Mouse (Mus musculus) ES-Bruce4 (cell line): ENCODE measurements around the gene Cep295nl. TPM values are rescaled to one million over a fixed set of nuclear protein-coding genes. Genes with fewer than 3 reads are reported as not detected.

Source experiments
- H3K27ac ChIP-seq: 2 replicates; pipeline ENCODE4 v1.5.1; 2012; ENCODE audit warnings: low read length, inconsistent platforms; ENCODE audit not compliant: insufficient read depth
- H3K27me3 ChIP-seq: 2 replicates; pipeline ENCODE4 v1.6.1; 2012; ENCODE audit warnings: mild to moderate bottlenecking, low read length, inconsistent platforms; ENCODE audit not compliant: control insufficient read depth, poor library complexity, insufficient read depth, severe bottlenecking
- H3K36me3 ChIP-seq: 2 replicates; pipeline ENCODE4 v1.6.1; 2012; ENCODE audit warnings: inconsistent platforms, mild to moderate bottlenecking, low read length, moderate library complexity; ENCODE audit not compliant: control insufficient read depth, poor library complexity, insufficient read depth, severe bottlenecking
- H3K4me1 ChIP-seq: one replicate; pipeline ENCODE4 v1.8.1; 2011; ENCODE audit warnings: low read length; ENCODE audit not compliant: control insufficient read depth, insufficient read depth
- H3K4me3 ChIP-seq: 2 replicates; pipeline ENCODE4 v1.5.1; 2011; ENCODE audit warnings: low read depth, mild to moderate bottlenecking, low read length
- H3K9ac ChIP-seq: 2 replicates; pipeline ENCODE4 v1.6.1; 2012; ENCODE audit warnings: low read depth, mild to moderate bottlenecking, inconsistent platforms; ENCODE audit not compliant: poor library complexity, severe bottlenecking
- H3K9me3 ChIP-seq: replicated peaks from 2 replicates; pipeline ENCODE4 v1.6.1; 2012; ENCODE audit warnings: mild to moderate bottlenecking, low read length, inconsistent platforms; ENCODE audit not compliant: control insufficient read depth, poor library complexity, insufficient read depth, severe bottlenecking
- CTCF ChIP-seq: IDR thresholded peaks from one replicate; pipeline ENCODE4 v1.8.1; 2011; ENCODE audit warnings: low read depth, low read length
- EP300 ChIP-seq: IDR thresholded peaks from 2 replicates; pipeline ENCODE4 v1.6.1; 2011; ENCODE audit warnings: low read depth, low read length; ENCODE audit not compliant: insufficient read depth
- POLR2A ChIP-seq: IDR thresholded peaks from one replicate; pipeline ENCODE4 v1.8.1; 2011; ENCODE audit warnings: low read length; ENCODE audit not compliant: insufficient read depth
- polyA plus RNA-seq: library from polyadenylated mRNA; stranded (reverse); fragments of >200 nt; gene quantifications from 2 replicates; pipeline ENCODE4 v1.2.4, GENCODE M21; 2011; ENCODE audit warnings: low read depth; ENCODE audit not compliant: missing spikeins, insufficient read depth, insufficient read length

Cep295nl gene
- polyA plus RNA-seq, 1 experiment: 0.64 TPM

DNA sequence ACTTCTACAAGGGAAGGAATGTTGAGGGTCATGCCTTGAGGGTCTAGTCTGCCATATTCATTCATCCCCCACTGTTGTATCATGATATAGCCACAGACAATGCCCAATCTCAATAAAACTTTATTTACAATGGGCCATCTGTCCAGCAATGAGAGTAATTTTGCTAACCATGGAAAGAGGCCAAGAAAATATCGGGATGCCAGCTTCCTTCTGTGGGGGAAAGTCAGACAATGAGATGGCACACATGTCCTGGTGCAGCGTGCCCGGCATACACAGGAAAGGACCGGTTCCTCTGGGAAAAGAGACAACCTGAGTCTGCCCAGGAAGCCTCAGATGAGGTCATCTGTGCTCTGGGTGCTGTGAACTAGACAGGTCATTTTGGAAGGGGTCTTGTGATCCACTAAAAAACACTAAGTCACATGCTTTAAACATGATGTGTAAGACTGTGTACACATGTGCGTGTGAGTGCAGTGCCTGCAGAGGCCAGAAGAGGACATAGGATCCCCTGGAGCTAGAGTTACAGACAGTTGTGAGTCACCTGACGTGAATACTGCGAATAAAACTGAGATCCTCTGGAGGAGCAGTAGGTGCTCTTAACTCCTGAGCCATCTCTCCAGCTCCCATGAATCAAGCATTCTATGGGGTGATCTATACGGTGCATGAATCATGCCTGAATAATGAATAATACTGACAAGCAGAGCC lies 4.2 kb upstream of the Cep295nl start:
- no peak overlapping the region for H3K4me3 ChIP-seq
- no peaks in the 10 kb centered on the region for H3K36me3 ChIP-seq
- no peaks in the 10 kb centered on the region for H3K27me3 ChIP-seq
- H3K9me3 ChIP-seq: no peaks in the 10 kb centered on the region
- no peak overlapping the region for H3K9ac ChIP-seq
- no peak overlapping the region for H3K27ac ChIP-seq
- H3K4me1 ChIP-seq: peaks cover 11% of the 10 kb centered on the region
- TF ChIP-seq POLR2A (no peak), CTCF (no peak), EP300 (no peak)

DNA sequence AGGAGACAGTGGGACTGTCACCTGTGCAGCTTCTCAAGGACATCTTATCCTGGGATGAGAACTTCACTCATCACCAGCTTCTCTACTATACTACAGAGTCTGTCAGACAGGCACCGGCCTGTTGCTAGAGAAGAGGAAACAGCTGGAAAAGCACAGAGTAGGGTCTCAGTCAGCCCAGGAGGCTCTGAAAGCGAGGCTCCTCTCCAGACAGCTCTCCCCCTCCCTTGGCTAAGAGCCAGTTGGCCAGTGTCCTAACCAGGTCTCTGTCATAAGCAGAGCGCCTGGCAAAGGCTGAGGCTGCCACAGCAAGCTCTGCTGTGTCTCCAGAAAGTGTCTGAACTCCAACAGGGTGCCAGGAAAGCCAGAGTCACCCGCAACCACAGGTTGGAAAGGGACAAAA lies 3.4 kb upstream of the Cep295nl start:
- no peaks in the 10 kb centered on the region for H3K27me3 ChIP-seq
- H3K9me3 ChIP-seq: no peaks in the 10 kb centered on the region
- H3K36me3 ChIP-seq: no peaks in the 10 kb centered on the region
- H3K4me1 ChIP-seq: peaks cover 11% of the 10 kb centered on the region
- no peak for TF ChIP-seq CTCF
- H3K4me3 ChIP-seq: no peak overlapping the region
- H3K27ac ChIP-seq: no peak overlapping the region
- no peak overlapping the region for H3K9ac ChIP-seq

DNA sequence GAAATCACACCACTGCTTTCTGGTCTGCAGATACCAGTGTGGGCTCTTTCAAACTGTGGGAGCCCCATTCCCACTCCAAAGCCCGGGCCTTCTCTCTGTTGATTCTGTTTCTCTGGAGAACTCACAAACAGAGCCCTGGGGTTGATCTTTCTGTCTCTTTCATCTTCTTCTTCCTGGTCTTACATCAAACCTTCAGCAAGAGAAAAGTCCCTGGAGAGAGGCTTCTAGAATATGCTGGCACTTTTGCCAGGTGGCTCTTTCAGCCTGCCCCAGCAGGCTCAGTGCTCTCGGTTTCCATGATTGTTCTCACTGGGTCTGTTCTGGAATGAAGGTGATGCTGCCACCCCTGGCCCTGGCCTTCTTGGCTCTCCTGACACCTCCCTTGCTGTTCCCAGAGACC lies 1.3 kb upstream of the Cep295nl start:
- H3K4me3 ChIP-seq: no peak overlapping the region
- H3K36me3 ChIP-seq: no peaks in the 10 kb centered on the region
- H3K9ac ChIP-seq: no peak overlapping the region
- TF ChIP-seq CTCF (no peak), POLR2A (no peak), EP300 (no peak)
- H3K27ac ChIP-seq: no peak overlapping the region
- H3K9me3 ChIP-seq: no peaks in the 10 kb centered on the region
- H3K27me3 ChIP-seq: no peaks in the 10 kb centered on the region
- H3K4me1 ChIP-seq: peaks cover 7% of the 10 kb centered on the region

DNA sequence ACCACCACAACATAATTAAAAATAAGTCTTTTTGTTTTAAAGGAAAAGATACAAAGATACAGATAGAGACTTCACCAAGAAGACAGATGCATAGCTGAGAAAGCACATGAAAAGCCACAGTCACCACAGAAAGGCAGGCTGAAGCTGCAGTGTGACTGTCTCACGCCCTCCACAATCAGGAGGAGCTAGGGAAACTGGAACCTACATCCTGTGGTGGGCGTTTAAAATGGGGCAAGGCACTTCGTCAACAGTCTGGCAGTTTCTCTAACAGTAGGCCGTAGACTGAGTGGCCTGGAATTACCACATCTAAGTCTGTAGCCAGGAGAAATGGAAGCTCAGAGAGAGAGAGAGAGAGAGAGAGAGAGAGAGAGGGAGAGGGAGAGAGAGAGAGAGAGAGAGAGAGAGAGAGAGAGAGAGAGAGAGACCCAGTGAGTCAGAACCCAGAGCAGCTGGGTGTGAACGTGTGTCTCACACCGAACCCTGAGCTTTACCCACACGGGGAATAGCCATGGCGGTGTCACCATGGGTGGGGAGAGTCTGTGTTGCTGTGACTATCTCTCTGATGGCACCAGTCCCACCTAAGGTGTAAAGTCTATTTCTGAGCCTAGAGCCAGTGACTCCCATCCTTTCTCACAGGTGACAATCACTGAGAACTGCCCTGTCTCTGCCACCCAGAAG lies 4.7 kb downstream of the Cep295nl start:
- H3K4me1 ChIP-seq: peaks cover 6% of the 10 kb centered on the region
- H3K4me3 ChIP-seq: no peak overlapping the region
- H3K27ac ChIP-seq: no peak overlapping the region
- no peak overlapping the region for H3K9ac ChIP-seq
- H3K36me3 ChIP-seq: no peaks in the 10 kb centered on the region
- H3K27me3 ChIP-seq: no peaks in the 10 kb centered on the region
- TF ChIP-seq EP300 (no peak), POLR2A (no peak), CTCF (no peak)
- H3K9me3 ChIP-seq: no peaks in the 10 kb centered on the region

DNA sequence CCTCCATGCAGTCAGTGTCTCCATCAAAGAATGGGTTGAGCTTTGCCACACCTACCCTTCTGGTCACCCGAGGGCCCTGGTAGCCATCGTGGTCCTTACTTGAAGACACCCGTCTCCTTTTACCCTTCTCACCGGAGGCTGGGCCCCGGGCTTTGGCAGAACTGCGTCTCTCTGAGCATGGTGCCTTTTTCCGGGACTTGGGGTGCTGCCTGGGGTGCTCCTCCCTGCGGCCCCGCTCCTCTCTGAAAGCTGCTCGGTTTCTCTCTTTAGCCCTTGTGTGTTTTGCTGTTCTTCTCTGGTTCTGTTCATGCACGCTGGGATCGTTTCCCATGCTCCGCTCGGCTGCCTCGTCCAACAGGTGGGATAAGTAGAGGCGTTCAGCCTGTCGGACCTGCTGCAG lies 8.9 kb downstream of the Cep295nl start:
- H3K9ac ChIP-seq: no peak overlapping the region

DNA sequence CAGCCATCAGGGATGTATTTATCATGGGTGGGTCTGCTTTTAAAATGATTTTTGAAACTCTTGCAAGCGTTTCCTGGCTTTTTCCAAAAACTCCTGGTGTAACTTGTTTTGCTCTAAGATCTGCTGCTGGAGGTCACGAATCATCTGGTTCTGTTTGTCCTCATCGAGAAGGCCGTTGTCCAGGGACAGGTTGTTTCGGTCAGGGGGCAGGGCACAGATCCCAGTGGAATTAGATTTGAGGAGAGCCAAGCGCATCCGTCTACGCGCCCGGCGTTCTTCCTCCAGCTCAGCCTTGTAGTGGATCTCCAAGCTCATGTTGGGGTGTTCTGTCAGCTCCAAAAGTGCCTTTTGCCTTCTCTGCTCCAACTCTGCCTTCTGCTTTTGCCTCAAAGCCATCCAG lies 9.9 kb downstream of the Cep295nl start:
- Histone ChIP-seq H3K4me1 (no peaks in the 10 kb centered on the region), H3K4me3 (no peak overlapping the region), H3K9ac (no peak overlapping the region), H3K27me3 (no peaks in the 10 kb centered on the region), H3K27ac (no peak overlapping the region), H3K36me3 (no peaks in the 10 kb centered on the region), H3K9me3 (no peaks in the 10 kb centered on the region)
- TF ChIP-seq EP300: no peak
- TF ChIP-seq CTCF: no peak
- no peak for TF ChIP-seq POLR2A

More for the DNA sequence above, 8.9 kb downstream of the Cep295nl start:
- TF ChIP-seq EP300 (no peak), CTCF (no peak)
- no peaks in the 10 kb centered on the region for H3K9me3 ChIP-seq
- H3K4me3 ChIP-seq: no peak overlapping the region
- no peaks in the 10 kb centered on the region for H3K27me3 ChIP-seq
- no peaks in the 10 kb centered on the region for H3K36me3 ChIP-seq
- no peaks in the 10 kb centered on the region for H3K4me1 ChIP-seq
- no peak overlapping the region for H3K27ac ChIP-seq
